ENCODE assay signal across 8 mouse cellular contexts in the genomic region with DNA sequence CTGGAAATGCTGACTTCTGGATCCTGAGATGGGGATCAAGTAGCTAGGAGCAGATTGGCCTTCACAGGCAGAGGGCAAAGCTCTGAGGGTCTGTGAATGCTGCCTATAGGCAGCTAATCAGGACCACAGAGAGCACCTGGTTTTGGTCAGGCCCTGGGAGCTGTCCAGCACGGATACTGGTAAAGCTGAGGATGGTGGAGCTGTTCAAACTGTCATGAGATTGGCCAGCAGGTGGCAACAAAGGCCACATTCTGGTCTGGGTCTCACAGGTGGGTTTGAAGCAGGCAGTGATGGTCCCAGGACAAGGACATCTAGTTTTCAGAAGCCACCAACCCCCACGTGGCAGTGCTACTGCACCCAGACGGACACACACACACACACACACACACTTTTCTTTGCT. TPM values are rescaled to one million over a fixed set of nuclear protein-coding genes. Genes with fewer than 3 reads are reported as not detected.
DNase-seq lines count a peak whose midpoint lies in the region; ATAC-seq and TF ChIP-seq lines count a peak whose summit lies in the region.

No protein-coding gene starts in this region.

- no peak overlapping the region for H3K9ac ChIP-seq in hindbrain, embryonic 15.5 days
- no peak overlapping the region for H3K9ac ChIP-seq in liver, embryonic 12.5 days

- peaks cover 9% of the 10 kb centered on the region for H3K27me3 ChIP-seq in G1E (ENCODE audit: insufficient read depth, low read length)
- H3K27me3 ChIP-seq in hindbrain, embryonic 15.5 days: no peaks in the 10 kb centered on the region
- no peaks in the 10 kb centered on the region for H3K27me3 ChIP-seq in liver, embryonic 12.5 days (replicated peaks)

- peak; percentile 12 to 25 for DNase-seq in heart, adult 18-20 months
- no peak for DNase-seq in heart, postnatal 25 days (ENCODE audit: low spot score)
- peak; percentile 22 for DNase-seq in G1E (ENCODE audit: low spot score)
- DNase-seq in embryo, embryonic 11.5 days (ENCODE audit: low read depth, low spot score): peak; percentile 72
- DNase-seq in neural tube, embryonic 10.5 days (ENCODE audit: extremely low spot score, low spot score): peak; percentile 71
- DNase-seq in urinary bladder, postnatal 4 days (ENCODE audit: low spot score in 2 of 2): peak; percentile 31 to 65

- H3K4me1 ChIP-seq in G1E (ENCODE audit: insufficient read depth, low read depth, low read length): no peaks in the 10 kb centered on the region
- 0 out of 2 replicates have a peak, but pooled peaks cover 3% of the 10 kb centered on the region for H3K4me1 ChIP-seq in hindbrain, embryonic 15.5 days (replicated peaks)
- no peaks in the 10 kb centered on the region for H3K4me1 ChIP-seq in liver, embryonic 12.5 days

- intact Hi-C loops in heart, postnatal 25 days (cut with DNase I): no loop called here

- H3K27ac ChIP-seq in hindbrain, embryonic 15.5 days (replicated peaks): no peak overlapping the region
- H3K27ac ChIP-seq in liver, embryonic 12.5 days: no peak overlapping the region

- H3K9me3 ChIP-seq in G1E (replicated peaks): 0 out of 2 replicates have a peak, but pooled peaks cover 3% of the 10 kb centered on the region
- no peaks in the 10 kb centered on the region for H3K9me3 ChIP-seq in hindbrain, embryonic 15.5 days
- no peaks in the 10 kb centered on the region for H3K9me3 ChIP-seq in liver, embryonic 12.5 days (replicated peaks)

- ATAC-seq in G1E (ENCODE audit: extremely low read depth, insufficient number of reproducible peaks, low FRiP score, poor library complexity, severe bottlenecking): peak; percentile 73
- 0 out of 2 replicates have a peak, but pooled peaks have one; percentile 32 for ATAC-seq in hindbrain, embryonic 15.5 days (ENCODE audit: low FRiP score, low read depth)
- peak; percentile 52; the same call in 1 of the 2 replicates for ATAC-seq in liver, embryonic 12.5 days

- WGBS in hindbrain, embryonic 15.5 days: 8% methylated on average over 3 of the region's 3 CpGs
- WGBS in liver, embryonic 12.5 days (ENCODE audit: insufficient replicate concordance): 11% methylated on average over 3 of the region's 3 CpGs

- H3K36me3 ChIP-seq in G1E (replicated peaks): peaks cover 31% of the 10 kb centered on the region
- H3K36me3 ChIP-seq in hindbrain, embryonic 15.5 days: peaks cover 9% of the 10 kb centered on the region
- H3K36me3 ChIP-seq in liver, embryonic 12.5 days: peaks cover 24% of the 10 kb centered on the region

- no peak overlapping the region for H3K4me3 ChIP-seq in G1E (ENCODE audit: low read depth, low read length)
- no peak overlapping the region for H3K4me3 ChIP-seq in hindbrain, embryonic 15.5 days
- H3K4me3 ChIP-seq in liver, embryonic 12.5 days: no peak overlapping the region

- H3K4me2 ChIP-seq in hindbrain, embryonic 15.5 days: no peak overlapping the region
- no peak overlapping the region for H3K4me2 ChIP-seq in liver, embryonic 12.5 days

- TF ChIP-seq CTCF in G1E (IDR thresholded peaks at IDR 0.05; ENCODE audit: low read depth, low read length): no peak; the same call in 1 of the 2 replicates

RNA-seq across cellular contexts. Expression of gene Paxip1, which starts 54.3 kb away (rescaled TPM):
- 10 to 100 TPM; 13.6 to 16.1 TPM for total RNA-seq in heart, adult 18-20 months (2021)
- 10 to 100 TPM; 14.5 to 17.8 TPM for total RNA-seq in heart, postnatal 25 days (2021)
- total RNA-seq in G1E (2014; fragmentation: Nextera tagmentation) (42.9 and 49.7 TPM in 2 replicates), G1E (2017) (30.5 and 30.8 TPM in 2 replicates)
- 26.4 and 28.5 TPM in 2 replicates for polyA plus RNA-seq in G1E (2012)
- 27.0 and 30.1 TPM in 2 replicates for polyA plus RNA-seq in hindbrain, embryonic 15.5 days (2015; fragmentation: Nextera tagmentation; extraction: Ambion mirVana)
- 31.6 and 33.4 TPM in 2 replicates for polyA plus RNA-seq in liver, embryonic 12.5 days (2016; fragmentation: Nextera tagmentation; extraction: Ambion mirVana)
